Mouse (Mus musculus): ENCODE results near the gene Cdk11b. TPM values are rescaled to one million over a fixed set of nuclear protein-coding genes. Genes with fewer than 3 reads are reported as not detected.

Gene Cdk11b
- polyA plus RNA-seq, 1 experiment from 2014 or later: 74.7 TPM

- Histone ChIP-seq H3K9ac (ENCODE audit: low read length) (peak overlapping the region; percentile 98), H3K36me3 (ENCODE audit: control insufficient read depth, insufficient read depth, low read length) (no peaks in the 10 kb centered on the region), H3K9me3 (ENCODE audit: control insufficient read depth, low read length) (no peaks in the 10 kb centered on the region), H3K27ac (ENCODE audit: low read depth, low read length) (peak overlapping the region; percentile 99), H3K27me3 (ENCODE audit: control insufficient read depth, insufficient read depth, low read length) (no peaks in the 10 kb centered on the region), H3K4me2 (ENCODE audit: low read depth) (peak overlapping the region; percentile 86), H3K4me1 (ENCODE audit: control insufficient read depth, insufficient read depth, low read length) (peaks cover 6% of the 10 kb centered on the region; the same call in 1 of the 2 replicates), H3K4me3 (ENCODE audit: low read depth, low read length) (peak overlapping the region; percentile 95)
- 2% methylated on average over 30 of the region's 31 CpGs for WGBS
- DNase-seq (ENCODE audit: low spot score): no peak
- ATAC-seq (ENCODE audit: insufficient read depth, low FRiP score, low TSS enrichment): no peak
Observed at GRCm38 (mm10) chr4:155601997-155602456, 22.6 kb upstream of the Cdk11b start.

- Histone ChIP-seq H3K9me3 (ENCODE audit: control insufficient read depth, low read length) (no peaks in the 10 kb centered on the region), H3K36me3 (ENCODE audit: control insufficient read depth, insufficient read depth, low read length) (no peaks in the 10 kb centered on the region), H3K4me1 (ENCODE audit: control insufficient read depth, insufficient read depth, low read length) (peaks cover 6% of the 10 kb centered on the region; the same call in 1 of the 2 replicates), H3K4me2 (ENCODE audit: low read depth) (peak overlapping the region; percentile 86), H3K9ac (ENCODE audit: low read length) (no peak overlapping the region), H3K4me3 (ENCODE audit: low read depth, low read length) (no peak overlapping the region), H3K27me3 (ENCODE audit: control insufficient read depth, insufficient read depth, low read length) (no peaks in the 10 kb centered on the region), H3K27ac (ENCODE audit: low read depth, low read length) (no peak overlapping the region)
- WGBS: 91% methylated on average over 1 of the region's 1 CpGs
- ATAC-seq (ENCODE audit: insufficient read depth, low FRiP score, low TSS enrichment) (no peak), DNase-seq (ENCODE audit: low spot score) (no peak)
Observed at GRCm38 (mm10) chr4:155602753-155603152, 21.9 kb upstream of the Cdk11b start.

- Histone ChIP-seq H3K36me3 (ENCODE audit: control insufficient read depth, insufficient read depth, low read length) (no peaks in the 10 kb centered on the region), H3K9me3 (ENCODE audit: control insufficient read depth, low read length) (no peaks in the 10 kb centered on the region), H3K4me2 (ENCODE audit: low read depth) (no peak overlapping the region), H3K9ac (ENCODE audit: low read length) (no peak overlapping the region), H3K27ac (ENCODE audit: low read depth, low read length) (no peak overlapping the region), H3K4me1 (ENCODE audit: control insufficient read depth, insufficient read depth, low read length) (peaks cover 6% of the 10 kb centered on the region; the same call in 1 of the 2 replicates), H3K4me3 (ENCODE audit: low read depth, low read length) (no peak overlapping the region), H3K27me3 (ENCODE audit: control insufficient read depth, insufficient read depth, low read length) (no peaks in the 10 kb centered on the region)
- DNase-seq (ENCODE audit: low spot score): no peak
- 96% methylated on average over 6 of the region's 6 CpGs for WGBS
- ATAC-seq (ENCODE audit: insufficient read depth, low FRiP score, low TSS enrichment): no peak
Observed at GRCm38 (mm10) chr4:155603801-155604200, 20.9 kb upstream of the Cdk11b start.

- no peak for DNase-seq (ENCODE audit: low spot score)
- H3K9me3 ChIP-seq (ENCODE audit: control insufficient read depth, low read length): no peaks in the 10 kb centered on the region
- H3K4me2 ChIP-seq (ENCODE audit: low read depth): no peak overlapping the region
- H3K27ac ChIP-seq (ENCODE audit: low read depth, low read length): no peak overlapping the region
- H3K27me3 ChIP-seq (ENCODE audit: control insufficient read depth, insufficient read depth, low read length): no peaks in the 10 kb centered on the region
- H3K9ac ChIP-seq (ENCODE audit: low read length): no peak overlapping the region
- peaks cover 6% of the 10 kb centered on the region; the same call in 1 of the 2 replicates for H3K4me1 ChIP-seq (ENCODE audit: control insufficient read depth, insufficient read depth, low read length)
- H3K36me3 ChIP-seq (ENCODE audit: control insufficient read depth, insufficient read depth, low read length): peaks cover 6% of the 10 kb centered on the region; the same call in 1 of the 2 replicates
- 95% methylated on average over 4 of the region's 4 CpGs for WGBS
- no peak overlapping the region for H3K4me3 ChIP-seq (ENCODE audit: low read depth, low read length)
- ATAC-seq (ENCODE audit: insufficient read depth, low FRiP score, low TSS enrichment): no peak
Observed at GRCm38 (mm10) chr4:155605132-155605531, 19.5 kb upstream of the Cdk11b start.

- ATAC-seq (ENCODE audit: insufficient read depth, low FRiP score, low TSS enrichment) (no peak), DNase-seq (ENCODE audit: low spot score) (no peak)
- Histone ChIP-seq H3K27me3 (ENCODE audit: control insufficient read depth, insufficient read depth, low read length) (no peaks in the 10 kb centered on the region), H3K9ac (ENCODE audit: low read length) (no peak overlapping the region), H3K9me3 (ENCODE audit: control insufficient read depth, low read length) (no peaks in the 10 kb centered on the region), H3K4me1 (ENCODE audit: control insufficient read depth, insufficient read depth, low read length) (peaks cover 6% of the 10 kb centered on the region; the same call in 1 of the 2 replicates), H3K4me3 (ENCODE audit: low read depth, low read length) (no peak overlapping the region), H3K4me2 (ENCODE audit: low read depth) (no peak overlapping the region), H3K36me3 (ENCODE audit: control insufficient read depth, insufficient read depth, low read length) (peaks cover 11% of the 10 kb centered on the region), H3K27ac (ENCODE audit: low read depth, low read length) (no peak overlapping the region)
- 82% methylated on average over 2 of the region's 2 CpGs for WGBS
Observed at GRCm38 (mm10) chr4:155606825-155607224, 17.8 kb upstream of the Cdk11b start.

GRCm38 (mm10) chr4:155611860-155612259 lies 12.8 kb upstream of the Cdk11b start:
- Histone ChIP-seq H3K4me3 (ENCODE audit: low read depth, low read length) (no peak overlapping the region), H3K27ac (ENCODE audit: low read depth, low read length) (no peak overlapping the region), H3K9me3 (ENCODE audit: control insufficient read depth, low read length) (no peaks in the 10 kb centered on the region), H3K9ac (ENCODE audit: low read length) (no peak overlapping the region), H3K4me1 (ENCODE audit: control insufficient read depth, insufficient read depth, low read length) (no peaks in the 10 kb centered on the region), H3K27me3 (ENCODE audit: control insufficient read depth, insufficient read depth, low read length) (no peaks in the 10 kb centered on the region), H3K36me3 (ENCODE audit: control insufficient read depth, insufficient read depth, low read length) (peaks cover 16% of the 10 kb centered on the region), H3K4me2 (ENCODE audit: low read depth) (no peak overlapping the region)
- ATAC-seq (ENCODE audit: insufficient read depth, low FRiP score, low TSS enrichment): no peak
- no peak for DNase-seq (ENCODE audit: low spot score)
- whole genome bisulfite sequencing: 96% methylated on average over 3 of the region's 3 CpGs

- Histone ChIP-seq H3K36me3 (ENCODE audit: control insufficient read depth, insufficient read depth, low read length) (peaks cover 16% of the 10 kb centered on the region), H3K4me1 (ENCODE audit: control insufficient read depth, insufficient read depth, low read length) (no peaks in the 10 kb centered on the region), H3K9me3 (ENCODE audit: control insufficient read depth, low read length) (no peaks in the 10 kb centered on the region), H3K27me3 (ENCODE audit: control insufficient read depth, insufficient read depth, low read length) (no peaks in the 10 kb centered on the region), H3K4me3 (ENCODE audit: low read depth, low read length) (no peak overlapping the region), H3K9ac (ENCODE audit: low read length) (no peak overlapping the region), H3K27ac (ENCODE audit: low read depth, low read length) (no peak overlapping the region), H3K4me2 (ENCODE audit: low read depth) (no peak overlapping the region)
- ATAC-seq (ENCODE audit: insufficient read depth, low FRiP score, low TSS enrichment) (no peak), DNase-seq (ENCODE audit: low spot score) (no peak)
- WGBS: 94% methylated on average over 3 of the region's 3 CpGs
Observed at GRCm38 (mm10) chr4:155613264-155613663, 11.4 kb upstream of the Cdk11b start.

GRCm38 (mm10) chr4:155618321-155618720 lies 6.3 kb upstream of the Cdk11b start:
- Histone ChIP-seq H3K4me1 (ENCODE audit: control insufficient read depth, insufficient read depth, low read length) (no peaks in the 10 kb centered on the region), H3K9ac (ENCODE audit: low read length) (no peak overlapping the region), H3K27me3 (ENCODE audit: control insufficient read depth, insufficient read depth, low read length) (no peaks in the 10 kb centered on the region), H3K4me2 (ENCODE audit: low read depth) (no peak overlapping the region), H3K27ac (ENCODE audit: low read depth, low read length) (no peak overlapping the region), H3K9me3 (ENCODE audit: control insufficient read depth, low read length) (no peaks in the 10 kb centered on the region), H3K36me3 (ENCODE audit: control insufficient read depth, insufficient read depth, low read length) (peaks cover 4% of the 10 kb centered on the region), H3K4me3 (ENCODE audit: low read depth, low read length) (no peak overlapping the region)
- WGBS: 92% methylated on average over 5 of the region's 5 CpGs
- ATAC-seq (ENCODE audit: insufficient read depth, low FRiP score, low TSS enrichment) (no peak), DNase-seq (ENCODE audit: low spot score) (no peak)

GRCm38 (mm10) chr4:155630267-155630666 lies 5.6 kb downstream of the Cdk11b start:
- no peak overlapping the region for H3K9ac ChIP-seq (ENCODE audit: low read length)
- no peak overlapping the region for H3K27ac ChIP-seq (ENCODE audit: low read depth, low read length)
- DNase-seq (ENCODE audit: low spot score) (no peak), ATAC-seq (ENCODE audit: insufficient read depth, low FRiP score, low TSS enrichment) (no peak)
- H3K4me2 ChIP-seq (ENCODE audit: low read depth): no peak overlapping the region
- WGBS: 90% methylated on average over 6 of the region's 6 CpGs
- no peaks in the 10 kb centered on the region for H3K4me1 ChIP-seq (ENCODE audit: control insufficient read depth, insufficient read depth, low read length)
- H3K36me3 ChIP-seq (ENCODE audit: control insufficient read depth, insufficient read depth, low read length): peaks cover 12% of the 10 kb centered on the region
- no peaks in the 10 kb centered on the region for H3K9me3 ChIP-seq (ENCODE audit: control insufficient read depth, low read length)
- no peaks in the 10 kb centered on the region for H3K27me3 ChIP-seq (ENCODE audit: control insufficient read depth, insufficient read depth, low read length)
- H3K4me3 ChIP-seq (ENCODE audit: low read depth, low read length): no peak overlapping the region
